Mouse (Mus musculus) lung, adult 10 weeks (tissue): ENCODE data around the gene Defa37. TPM values are rescaled to one million over a fixed set of nuclear protein-coding genes. Genes with fewer than 3 reads are reported as not detected.

ENCODE experiments used
- polyA plus RNA-seq: library from polyadenylated mRNA; stranded (reverse); fragments of 350-450 nt; fragmentation: Illumina TruSeq; extraction: RNeasy Lipid Tissue Mini Kit (QIAGEN cat#74804); gene quantifications from one replicate; pipeline ENCODE4 v1.2.3, GENCODE M21; 2014; ENCODE audit warnings: low read depth, low replicate concordance; ENCODE audit not compliant: insufficient read depth

The Defa37 gene
- polyA plus RNA-seq, result not detected

GRCm38 (mm10) chr8:21565086-21565485, at the start of gene Defa37:
Gene Defa37 (plus strand): TSS chr8:21565386.

GRCm38 (mm10) chr8:21528732-21529131, 36.5 kb upstream of the Defa37 start, which contains the start of gene Defa32:
Gene Defa32 (plus strand): TSS chr8:21529032.

GRCm38 (mm10) chr8:21582706-21583105, 17.5 kb downstream of the Defa37 start, which contains the start of gene Defa28:
Gene Defa28 (plus strand): TSS chr8:21583006.

GRCm38 (mm10) chr8:21594408-21594807, 29.2 kb downstream of the Defa37 start, which contains the start of gene Gm7861:
Gene Gm7861 (minus strand): TSS chr8:21594508.

Other genes with a start within 250 kb of the Defa37 start
- gene Defa27, start 249.8 kb upstream of the Defa37 start, polyA plus RNA-seq, result not detected
- not detected for gene Defa29, start 238.4 kb upstream of the Defa37 start, polyA plus RNA-seq
- not detected for gene Defa2, start 186.9 kb upstream of the Defa37 start, polyA plus RNA-seq
- gene Defa33, start 173.6 kb upstream of the Defa37 start, polyA plus RNA-seq, result not detected
- not detected for gene Defa36, start 138.0 kb upstream of the Defa37 start, polyA plus RNA-seq
- not detected for gene Gm7849, start 108.8 kb upstream of the Defa37 start, polyA plus RNA-seq
- gene Defa20, start 56.1 kb upstream of the Defa37 start, polyA plus RNA-seq, result not detected
- gene Defa32, start 36.4 kb upstream of the Defa37 start, polyA plus RNA-seq, result not detected
- not detected for gene Defa28, start 17.6 kb downstream of the Defa37 start, polyA plus RNA-seq
- not detected for gene Gm7861, start 29.1 kb downstream of the Defa37 start, polyA plus RNA-seq
- gene Defa26, start 52.8 kb downstream of the Defa37 start, polyA plus RNA-seq, result not detected
- gene Defa17, start 90.4 kb downstream of the Defa37 start, polyA plus RNA-seq, result not detected
- not detected for gene Defa34, start 100.4 kb downstream of the Defa37 start, polyA plus RNA-seq
- gene AY761184, start 138.3 kb downstream of the Defa37 start, polyA plus RNA-seq, result not detected
- not detected for gene Defa24, start 169.1 kb downstream of the Defa37 start, polyA plus RNA-seq